In the genomic region with DNA sequence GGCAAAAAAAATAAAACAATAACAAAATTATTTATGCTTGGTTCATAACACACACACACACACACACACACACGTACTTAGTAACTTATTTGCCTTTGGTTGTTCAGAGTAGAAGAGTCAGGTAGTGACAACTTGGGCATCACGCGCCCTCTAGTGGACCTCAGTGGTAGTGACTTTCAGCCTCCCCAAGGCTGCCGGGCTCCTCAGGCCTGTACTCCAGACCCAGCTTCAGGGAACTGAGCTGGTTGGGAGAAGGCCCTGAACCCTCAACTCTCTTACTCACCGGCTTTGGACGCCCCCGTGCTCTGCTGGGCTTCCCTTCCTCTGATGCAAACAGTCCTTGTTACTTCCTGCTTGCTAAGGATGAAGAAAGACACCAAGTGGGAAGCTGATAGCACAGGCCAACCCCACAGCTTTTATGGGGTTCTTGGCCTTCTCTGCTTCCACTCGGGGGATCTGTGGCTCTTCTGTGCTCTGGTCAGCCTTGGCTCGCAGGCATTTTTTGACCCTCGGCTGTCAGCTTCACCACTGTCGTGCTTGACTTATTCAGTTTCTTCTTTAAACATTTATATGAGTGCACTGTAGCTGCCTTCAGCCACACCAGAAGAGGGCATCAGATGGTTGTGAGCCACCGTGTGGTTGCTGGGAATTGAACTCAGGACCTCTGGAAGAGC, we compare ENCODE assay signal across 8 mouse cellular contexts. TPM values are rescaled to one million over a fixed set of nuclear protein-coding genes. Genes with fewer than 3 reads are reported as not detected.
DNase-seq lines count a peak whose midpoint lies in the region; ATAC-seq and TF ChIP-seq lines count a peak whose summit lies in the region.

No protein-coding gene starts in this region.

- TF ChIP-seq POLR2A in brain, embryonic 14.5 days (IDR thresholded peaks at IDR 0.05; ENCODE audit: borderline replicate concordance, extremely low read depth, insufficient read depth, insufficient read length, poor library complexity, severe bottlenecking): no peak

- peak; percentile 88 for DNase-seq in brain, embryonic 14.5 days (ENCODE audit: low read depth)
- peak; percentile 72 to 74 (median 73) for DNase-seq in liver, embryonic 14.5 days (ENCODE audit: low read depth in 3 of 3, low spot score in 3 of 3)
- peak; percentile 84 to 86 for DNase-seq in natural killer cell, adult 2 months (ENCODE audit: low spot score in 2 of 2)

- no peak overlapping the region for H3K4me2 ChIP-seq in heart, embryonic 12.5 days
- H3K4me2 ChIP-seq in kidney, embryonic 16.5 days (replicated peaks; ENCODE audit: low read depth, low read length): no peak overlapping the region
- 0 out of 2 replicates have a peak overlapping the region, but pooled peaks have one; percentile 6 for H3K4me2 ChIP-seq in liver, embryonic 14.5 days (ENCODE audit: low read depth)
- no peak overlapping the region for H3K4me2 ChIP-seq in stomach, embryonic 15.5 days

- 10% methylated on average over 12 of the region's 12 CpGs for WGBS in heart, embryonic 12.5 days
- 8% methylated on average over 12 of the region's 12 CpGs for WGBS in kidney, embryonic 16.5 days
- 6% methylated on average over 12 of the region's 12 CpGs for WGBS in liver, embryonic 14.5 days (ENCODE audit: insufficient replicate concordance)
- 8% methylated on average over 12 of the region's 12 CpGs for WGBS in stomach, embryonic 15.5 days

- TF ChIP-seq EP300 in liver, embryonic 14.5 days (IDR thresholded peaks at IDR 0.05; ENCODE audit: low read depth): no peak

- no peaks in the 10 kb centered on the region for H3K36me3 ChIP-seq in heart, embryonic 12.5 days
- no peaks in the 10 kb centered on the region for H3K36me3 ChIP-seq in kidney, embryonic 16.5 days (ENCODE audit: insufficient read depth, low read length)
- no peaks in the 10 kb centered on the region for H3K36me3 ChIP-seq in liver, embryonic 14.5 days (replicated peaks; ENCODE audit: control insufficient read depth, insufficient read depth, low read depth)
- H3K36me3 ChIP-seq in stomach, embryonic 15.5 days: no peaks in the 10 kb centered on the region

- H3K4me1 ChIP-seq in heart, embryonic 12.5 days (replicated peaks): peaks cover 18% of the 10 kb centered on the region
- peaks cover 6% of the 10 kb centered on the region; the same call in 1 of the 2 replicates for H3K4me1 ChIP-seq in kidney, embryonic 16.5 days (ENCODE audit: insufficient read depth, low read length)
- peaks cover 0 to 9% of the 10 kb centered on the region in 2 experiments; a peak in 2 of 4 replicates for H3K4me1 ChIP-seq in liver, embryonic 14.5 days (replicated peaks; ENCODE audit: control insufficient read depth in 2 of 2, insufficient read depth in 2 of 2, low read length in 1 of 2)
- H3K4me1 ChIP-seq in stomach, embryonic 15.5 days: peaks cover 5% of the 10 kb centered on the region; the same call in 1 of the 2 replicates

- H3K4me3 ChIP-seq in heart, embryonic 12.5 days: no peak overlapping the region
- H3K4me3 ChIP-seq in kidney, embryonic 16.5 days (ENCODE audit: low read length): no peak overlapping the region
- H3K4me3 ChIP-seq in liver, embryonic 14.5 days (ENCODE audit: insufficient read depth in 1 of 2, low read depth in 2 of 2, low read length in 2 of 2): no peak overlapping the region
- no peak overlapping the region for H3K4me3 ChIP-seq in stomach, embryonic 15.5 days (replicated peaks)

- no peaks in the 10 kb centered on the region for H3K27me3 ChIP-seq in heart, embryonic 12.5 days (replicated peaks)
- H3K27me3 ChIP-seq in kidney, embryonic 16.5 days (ENCODE audit: insufficient read depth, low read length): no peaks in the 10 kb centered on the region
- H3K27me3 ChIP-seq in liver, embryonic 14.5 days (ENCODE audit: control insufficient read depth, insufficient read depth, low read length): no peaks in the 10 kb centered on the region
- H3K27me3 ChIP-seq in stomach, embryonic 15.5 days (replicated peaks): no peaks in the 10 kb centered on the region

- H3K9me3 ChIP-seq in heart, embryonic 12.5 days (replicated peaks): no peaks in the 10 kb centered on the region
- no peaks in the 10 kb centered on the region for H3K9me3 ChIP-seq in kidney, embryonic 16.5 days (ENCODE audit: low read length)
- H3K9me3 ChIP-seq in liver, embryonic 14.5 days (ENCODE audit: control insufficient read depth, low read length): no peaks in the 10 kb centered on the region
- H3K9me3 ChIP-seq in stomach, embryonic 15.5 days: no peaks in the 10 kb centered on the region

- ATAC-seq in CD4-positive, CD25-positive, alpha-beta regulatory T cell, adult 4 months: peak; percentile 86
- peak; percentile 88 for ATAC-seq in erythroid progenitor cell, adult 5-6 weeks (replicated peaks; ENCODE audit: low FRiP score, poor library complexity, severe bottlenecking)
- ATAC-seq in heart, embryonic 12.5 days (ENCODE audit: insufficient number of reproducible peaks, low FRiP score): peak; percentile 82
- peak; percentile 76 for ATAC-seq in kidney, embryonic 16.5 days (ENCODE audit: low FRiP score, low TSS enrichment)
- peak; percentile 78 for ATAC-seq in liver, embryonic 14.5 days (ENCODE audit: insufficient read depth)
- ATAC-seq in stomach, embryonic 15.5 days (ENCODE audit: insufficient read depth, low FRiP score, low read depth): peak; percentile 54

- H3K27ac ChIP-seq in heart, embryonic 12.5 days (ENCODE audit: poor library complexity, severe bottlenecking): peak overlapping the region; percentile 41; the same call in 1 of the 2 replicates
- H3K27ac ChIP-seq in kidney, embryonic 16.5 days (ENCODE audit: low read length): no peak overlapping the region
- peak overlapping the region; percentile 19; the same call in 1 of the 2 replicates for H3K27ac ChIP-seq in liver, embryonic 14.5 days
- no peak overlapping the region for H3K27ac ChIP-seq in stomach, embryonic 15.5 days

- H3K9ac ChIP-seq in heart, embryonic 12.5 days: peak overlapping the region; percentile 7; the same call in 1 of the 2 replicates
- H3K9ac ChIP-seq in kidney, embryonic 16.5 days (replicated peaks; ENCODE audit: low read length): peak overlapping the region; percentile 23
- 0 out of 2 replicates have a peak overlapping the region, but pooled peaks have one; percentile 13 for H3K9ac ChIP-seq in liver, embryonic 14.5 days (replicated peaks)
- no peak overlapping the region for H3K9ac ChIP-seq in stomach, embryonic 15.5 days

- peak; percentile 90 for TF ChIP-seq CTCF in brain, embryonic 14.5 days (IDR thresholded peaks at IDR 0.05; ENCODE audit: borderline replicate concordance, extremely low read depth, insufficient read depth, insufficient read length)
- TF ChIP-seq CTCF in liver, embryonic 14.5 days (IDR thresholded peaks at IDR 0.05; ENCODE audit: low read depth): peak; percentile 96

RNA-seq across cellular contexts. Expression of a gene that starts 15.4 kb away (rescaled TPM):
- 10 to 100 TPM; 15.1 to 19.4 TPM for polyA plus RNA-seq in CD4-positive, CD25-positive, alpha-beta regulatory T cell, adult 4 months (2017; shearing (Covaris generic))
- 130 and 153 TPM in 2 replicates for polyA plus RNA-seq in brain, embryonic 14.5 days (2012; rRNA removed)
- 18.4 and 24.1 TPM in 2 replicates for total RNA-seq in erythroid progenitor cell, adult 5-6 weeks (2015; ENCODE audit: low replicate concordance)
- total RNA-seq in erythroid progenitor cell, adult 5-6 weeks (2017; ENCODE audit: low replicate concordance): 17.2 and 17.3 TPM in 2 replicates
- polyA plus RNA-seq in heart, embryonic 12.5 days (2016; fragmentation: Nextera tagmentation; extraction: Ambion mirVana): 68.1 and 68.9 TPM in 2 replicates
- polyA plus RNA-seq in kidney, embryonic 16.5 days (2015; fragmentation: Nextera tagmentation; extraction: Ambion mirVana): 82.9 and 85.3 TPM in 2 replicates
- polyA plus RNA-seq in liver, embryonic 14.5 days (2012; rRNA removed): 21.1 and 27.1 TPM in 2 replicates
- polyA plus RNA-seq in liver, embryonic 14.5 days (2014; fragmentation: Nextera tagmentation; extraction: Ambion mirVana): 15.8 and 18.6 TPM in 2 replicates
- 63.6 and 68.9 TPM in 2 replicates for polyA plus RNA-seq in stomach, embryonic 15.5 days (2015; fragmentation: Nextera tagmentation; extraction: Ambion mirVana)

RNA-seq across cellular contexts. Expression of a gene that starts 45.9 kb away (rescaled TPM):
- polyA plus RNA-seq in CD4-positive, CD25-positive, alpha-beta regulatory T cell, adult 4 months (2017; shearing (Covaris generic)): not detected
- polyA plus RNA-seq in brain, embryonic 14.5 days (2012; rRNA removed): 52.1 and 70.3 TPM in 2 replicates
- total RNA-seq in erythroid progenitor cell, adult 5-6 weeks (2015; ENCODE audit: low replicate concordance): 2.5 and 10.1 TPM in 2 replicates
- 1.6 TPM in 1 of 2 replicates, not detected in the other for total RNA-seq in erythroid progenitor cell, adult 5-6 weeks (2017; ENCODE audit: low replicate concordance)
- 24.3 and 27.7 TPM in 2 replicates for polyA plus RNA-seq in heart, embryonic 12.5 days (2016; fragmentation: Nextera tagmentation; extraction: Ambion mirVana)
- 18.1 and 21.5 TPM in 2 replicates for polyA plus RNA-seq in kidney, embryonic 16.5 days (2015; fragmentation: Nextera tagmentation; extraction: Ambion mirVana)
- 1.9 and 2.1 TPM in 2 replicates for polyA plus RNA-seq in liver, embryonic 14.5 days (2012; rRNA removed)
- polyA plus RNA-seq in liver, embryonic 14.5 days (2014; fragmentation: Nextera tagmentation; extraction: Ambion mirVana): 0.85 and 1.6 TPM in 2 replicates
- polyA plus RNA-seq in stomach, embryonic 15.5 days (2015; fragmentation: Nextera tagmentation; extraction: Ambion mirVana): 27.1 and 30.6 TPM in 2 replicates

RNA-seq across cellular contexts. Expression of a gene that starts 57.1 kb away (rescaled TPM):
- 10 to 100 TPM; 43.5 to 55.3 TPM for polyA plus RNA-seq in CD4-positive, CD25-positive, alpha-beta regulatory T cell, adult 4 months (2017; shearing (Covaris generic))
- 258 and 404 TPM in 2 replicates for polyA plus RNA-seq in brain, embryonic 14.5 days (2012; rRNA removed)
- 67.9 and 77.8 TPM in 2 replicates for total RNA-seq in erythroid progenitor cell, adult 5-6 weeks (2015; ENCODE audit: low replicate concordance)
- total RNA-seq in erythroid progenitor cell, adult 5-6 weeks (2017; ENCODE audit: low replicate concordance): 18.7 and 41.5 TPM in 2 replicates
- polyA plus RNA-seq in heart, embryonic 12.5 days (2016; fragmentation: Nextera tagmentation; extraction: Ambion mirVana): 78.9 and 81.3 TPM in 2 replicates
- polyA plus RNA-seq in kidney, embryonic 16.5 days (2015; fragmentation: Nextera tagmentation; extraction: Ambion mirVana): 93.4 and 97.9 TPM in 2 replicates
- 44.0 and 50.9 TPM in 2 replicates for polyA plus RNA-seq in liver, embryonic 14.5 days (2012; rRNA removed)
- 40.6 and 41.0 TPM in 2 replicates for polyA plus RNA-seq in liver, embryonic 14.5 days (2014; fragmentation: Nextera tagmentation; extraction: Ambion mirVana)
- 76.4 and 81.5 TPM in 2 replicates for polyA plus RNA-seq in stomach, embryonic 15.5 days (2015; fragmentation: Nextera tagmentation; extraction: Ambion mirVana)

Comparison
In these comparisons a context has a peak if more than half of its experiments do, and no peak if none do; other contexts are left out.
1. H3K27ac ChIP-seq: peak in heart, embryonic 12.5 days (single experiment) and liver, embryonic 14.5 days (single experiment); none in kidney, embryonic 16.5 days (single experiment) and stomach, embryonic 15.5 days (single experiment).
2. Peak in every context shown above with its lines, with median percentiles within 50 percentile points of each other: ATAC-seq and DNase-seq.